Mouse (Mus musculus): Measurements from ENCODE around the gene Sox6.

DNA sequence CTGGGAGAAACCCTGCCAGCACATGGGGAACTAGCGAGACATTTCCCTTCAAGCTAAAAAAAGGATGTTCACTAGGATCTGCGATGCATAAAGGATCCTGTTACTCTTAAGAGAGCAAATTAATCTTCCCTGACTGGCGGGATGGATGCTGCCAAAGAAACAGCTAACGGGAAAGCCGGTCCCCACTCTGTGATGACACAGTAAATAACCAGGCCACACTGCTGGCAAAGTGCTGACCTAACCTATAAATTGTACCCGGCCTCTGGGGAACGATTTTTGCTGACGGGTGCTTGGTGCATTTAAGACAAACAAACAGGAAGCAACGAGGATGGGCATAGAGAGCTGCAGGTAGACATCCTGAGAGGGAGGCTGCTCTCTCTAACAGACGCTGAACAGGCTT, 526.8 kb downstream of the Sox6 start:
- no peak for TF ChIP-seq CTCF (IDR thresholded peaks at IDR 0.05; ENCODE audit: borderline replicate concordance, insufficient read depth, low read length)
- no peak for TF ChIP-seq POLR2A (IDR thresholded peaks at IDR 0.05; ENCODE audit: low read depth, low read length)

Measured in embryonic fibroblast, embryonic 13.5 days (primary cell).